ENCODE assay signal across 40 mouse cellular contexts in genomic region chr1:83156876-83157275, GRCm38 (mm10). TPM values are rescaled to one million over a fixed set of nuclear protein-coding genes. Genes with fewer than 3 reads are reported as not detected.
DNase-seq lines count a peak whose midpoint lies in the region; ATAC-seq and TF ChIP-seq lines count a peak whose summit lies in the region.
"Had no signal": no experiment of that assay in that cellular context is flagged by ENCODE, and none has a peak within 500 bp of the region (broad histone marks: within the 10 kb centered on the region; RNA-seq: fewer than 3 reads in every experiment).

No protein-coding gene starts in this region.

- intact Hi-C loops in left cerebral cortex, adult 2 months (cut with DNase I), result no loop called here

- ATAC-seq in kidney, embryonic 15.5 days (replicated peaks; ENCODE audit: low FRiP score), result no peak
- ATAC-seq: activated CD4-positive, CD25-positive, alpha-beta regulatory T cell, adult 4 months; CD4-positive, CD25-positive, alpha-beta regulatory T cell, adult 4 months; forebrain, postnatal 0 days; intestine, postnatal 0 days; midbrain, embryonic 16.5 days had no signal

- H3K4me1 ChIP-seq in kidney, embryonic 15.5 days, result no peaks in the 10 kb centered on the region; the same call in 1 of the 2 replicates
- peaks cover 0 to 2% of the 10 kb centered on the region in 2 experiments; a peak in 2 of 4 replicates for H3K4me1 ChIP-seq in CH12.LX (ENCODE audit: control insufficient read depth in 1 of 2, insufficient read depth in 2 of 2)
- H3K4me1 ChIP-seq: heart, embryonic 13.5 days; limb, embryonic 15.5 days had no signal

- no peak for TF ChIP-seq RAD21 in CH12.LX (IDR thresholded peaks at IDR 0.05; ENCODE audit: low read depth, low read length)

- no peak for TF ChIP-seq EP300 in CH12.LX (IDR thresholded peaks at IDR 0.05; ENCODE audit: low read length)

- H3K79me2 ChIP-seq in CH12.LX (replicated peaks; ENCODE audit: control insufficient read depth, extremely low read depth, insufficient read depth, poor library complexity, severe bottlenecking), result no peaks in the 10 kb centered on the region

- DNase-seq in kidney, postnatal 10 days, result peak; percentile 26
- DNase-seq in urinary bladder, postnatal 14 days (ENCODE audit: low spot score), result peak; percentile 18
- DNase-seq in urinary bladder, postnatal 4 days (ENCODE audit: low spot score in 2 of 2), result no peak
- peak; percentile 2 for DNase-seq in CH12.LX (ENCODE audit: extremely low read depth)
- peak; percentile 35 to 78 for DNase-seq in kidney, postnatal 36 days
- DNase-seq in retina, embryonic 14.5 days (ENCODE audit: low spot score), result no peak
- no peak for DNase-seq in left cerebral cortex, adult 2 months (ENCODE audit: extremely low spot score in 1 of 2, low spot score in 2 of 2)
- DNase-seq: adrenal gland, adult 8-10 months; cerebellum, adult 2 months; cerebellum, postnatal 14 days; forebrain, postnatal 0 days; gastrocnemius, postnatal 10 days; heart, postnatal 10 days; lung, postnatal 36 days; right cerebral cortex, adult 18-20 months had no signal

- no peak overlapping the region for H3K4me3 ChIP-seq in kidney, embryonic 15.5 days (replicated peaks)
- no peak overlapping the region for H3K4me3 ChIP-seq in CH12.LX (replicated peaks in 1 of 3; ENCODE audit: low read depth in 2 of 3, low read length in 2 of 3, poor library complexity in 1 of 3)
- no peak overlapping the region for H3K4me3 ChIP-seq in left cerebral cortex, adult 2 months
- H3K4me3 ChIP-seq: forebrain, embryonic 12.5 days; heart, embryonic 13.5 days; limb, embryonic 15.5 days had no signal

- no peaks in the 10 kb centered on the region for H3K27me3 ChIP-seq in kidney, embryonic 15.5 days
- H3K27me3 ChIP-seq in CH12.LX (replicated peaks), result no peaks in the 10 kb centered on the region
- H3K27me3 ChIP-seq: forebrain, embryonic 12.5 days; heart, embryonic 13.5 days; limb, embryonic 15.5 days had no signal

- H3K9me3 ChIP-seq in kidney, embryonic 15.5 days (replicated peaks), result no peaks in the 10 kb centered on the region
- H3K9me3 ChIP-seq in CH12.LX (replicated peaks; ENCODE audit: low read length), result no peaks in the 10 kb centered on the region
- H3K9me3 ChIP-seq: forebrain, embryonic 12.5 days; heart, embryonic 13.5 days; limb, embryonic 15.5 days had no signal

- in situ Hi-C loops in CH12.LX (cut with MboI; ENCODE audit: low pct_ligation_motif_present, low pct_unique_long_range_greater_than_20kb, low sequenced_read_pairs), result no loop called here

- dilution Hi-C loops in CH12.LX (cut with MboI; ENCODE audit: extremely low pct_ligation_motif_present, extremely low pct_unique_long_range_greater_than_20kb, low sequenced_read_pairs), result no loop called here

- TF ChIP-seq POLR2A in CH12.LX (IDR thresholded peaks at IDR 0.05; ENCODE audit: low read depth, low read length), result no peak

- WGBS in kidney, embryonic 15.5 days, result 75% methylated on average over 1 of the region's 1 CpGs

- no peak overlapping the region for H3K27ac ChIP-seq in kidney, embryonic 15.5 days
- H3K27ac ChIP-seq in CH12.LX (ENCODE audit: insufficient read depth, low read depth), result no peak overlapping the region
- H3K27ac ChIP-seq in left cerebral cortex, adult 2 months, result no peak overlapping the region
- H3K27ac ChIP-seq: forebrain, embryonic 12.5 days; heart, embryonic 13.5 days; hindbrain, embryonic 14.5 days; limb, embryonic 15.5 days had no signal

- no peak overlapping the region for H3K4me2 ChIP-seq in kidney, embryonic 15.5 days
- no peak overlapping the region for H3K4me2 ChIP-seq in CH12.LX (ENCODE audit: insufficient read depth, low read depth, poor library complexity, severe bottlenecking)
- H3K4me2 ChIP-seq: forebrain, embryonic 12.5 days; heart, embryonic 13.5 days; hindbrain, embryonic 14.5 days; limb, embryonic 15.5 days; midbrain, embryonic 11.5 days had no signal

- H3K36me3 ChIP-seq in kidney, embryonic 15.5 days, result no peaks in the 10 kb centered on the region
- no peaks in the 10 kb centered on the region for H3K36me3 ChIP-seq in CH12.LX (replicated peaks in 1 of 2; ENCODE audit: control insufficient read depth in 1 of 2, insufficient read depth in 1 of 2, low read length in 1 of 2)
- H3K36me3 ChIP-seq: forebrain, embryonic 12.5 days; heart, embryonic 13.5 days; limb, embryonic 15.5 days had no signal

- H3K9ac ChIP-seq in kidney, embryonic 15.5 days, result no peak overlapping the region
- H3K9ac ChIP-seq in CH12.LX (ENCODE audit: insufficient read depth, low read depth), result no peak overlapping the region
- H3K9ac ChIP-seq: forebrain, embryonic 12.5 days; forebrain, postnatal 0 days; heart, embryonic 13.5 days; hindbrain, embryonic 14.5 days; limb, embryonic 15.5 days had no signal

- no peak for TF ChIP-seq CTCF in CH12.LX (conservative IDR thresholded peaks at IDR 0.05 in 1 of 2, IDR thresholded peaks at IDR 0.05 in 1 of 2; ENCODE audit: low read depth in 2 of 2, low read length in 2 of 2)
- TF ChIP-seq CTCF in left cerebral cortex, adult 2 months (IDR thresholded peaks at IDR 0.05), result no peak

TF ChIP-seq in CH12.LX, 34 proteins besides CTCF, POLR2A, EP300 and RAD21:
- TF ChIP-seq JUND (conservative IDR thresholded peaks at IDR 0.05; ENCODE audit: low read depth, low read length) (no peak), GABPA (IDR thresholded peaks at IDR 0.05; ENCODE audit: insufficient replicate concordance, low read depth, low read length) (no peak), IRF4 (IDR thresholded peaks at IDR 0.05; ENCODE audit: low read depth, low read length) (peak; percentile 53; the same call in 1 of the 2 replicates), ZC3H11A (IDR thresholded peaks at IDR 0.05; ENCODE audit: low read depth, low read length) (no peak), UBTF (IDR thresholded peaks at IDR 0.05; ENCODE audit: low read depth, low read length) (no peak), BHLHE40 (IDR thresholded peaks at IDR 0.05; ENCODE audit: low read depth, low read length) (peak; percentile 82)

RNA-seq across cellular contexts. Expression of gene Daw1, which starts 2.7 kb away (rescaled TPM):
- 0.33 and 0.38 TPM in 2 replicates for polyA plus RNA-seq in kidney, embryonic 15.5 days (2015; fragmentation: Nextera tagmentation; extraction: Ambion mirVana)
- total RNA-seq in CH12.LX (2012; rRNA removed) (not detected in 2 replicates), CH12.LX (2014; rRNA removed) (not detected in 2 replicates)
- polyA plus RNA-seq in CH12.LX (2012; ENCODE audit: insufficient read length, low read depth), result not detected in 2 replicates
- total RNA-seq in left cerebral cortex, adult 2 months (2021), result under 1 TPM; 0.25 to 0.56 TPM
- total RNA-seq: adrenal gland, adult 8-10 months; gastrocnemius, postnatal 10 days; heart, adult 8-10 months; hematopoietic stem cell, adult 5-6 weeks; megakaryocyte, adult 5-6 weeks; neutrophil, adult 5-6 weeks had no signal
- polyA plus RNA-seq: CD4-positive, CD25-positive, alpha-beta regulatory T cell, adult 4 months; heart, embryonic 13.5 days; intestine, postnatal 0 days; limb, embryonic 15.5 days; liver, embryonic 16.5 days; neural tube, embryonic 11.5 days; spleen, adult 2 months had no signal

RNA-seq across cellular contexts. Expression of gene Ccl20, which starts 40.3 kb away (rescaled TPM):
- 0.56 and 1.2 TPM in 2 replicates for polyA plus RNA-seq in kidney, embryonic 15.5 days (2015; fragmentation: Nextera tagmentation; extraction: Ambion mirVana)
- total RNA-seq in CH12.LX (2012; rRNA removed) (0.42 and 3.4 TPM in 2 replicates), CH12.LX (2014; rRNA removed) (0.32 and 0.34 TPM in 2 replicates)
- polyA plus RNA-seq in CH12.LX (2012; ENCODE audit: insufficient read length, low read depth), result not detected in 2 replicates
- total RNA-seq in left cerebral cortex, adult 2 months (2021), result not detected
- total RNA-seq: adrenal gland, adult 8-10 months; adrenal gland, postnatal 4 days; forebrain, postnatal 0 days; gastrocnemius, postnatal 10 days; heart, adult 8-10 months; heart, postnatal 10 days; hematopoietic stem cell, adult 5-6 weeks; layer of hippocampus, adult 18-20 months; layer of hippocampus, postnatal 10 days; left cerebral cortex, adult 8-10 months; left cerebral cortex, postnatal 36 days; megakaryocyte, adult 5-6 weeks; neutrophil, adult 5-6 weeks had no signal
- polyA plus RNA-seq: cerebellum, adult 2 months; cortical plate, adult 2 months; forebrain, embryonic 12.5 days; gonadal fat pad, adult 2 months; hindbrain, embryonic 14.5 days; limb, embryonic 15.5 days; liver, embryonic 16.5 days; lung, embryonic 16.5 days; midbrain, embryonic 11.5 days; midbrain, embryonic 16.5 days; neural tube, embryonic 11.5 days; spleen, adult 2 months had no signal

Comparison
In these comparisons a context has a peak if more than half of its experiments do, and no peak if none do; other contexts are left out.
1. DNase-seq: peak in kidney, postnatal 10 days (single experiment), urinary bladder, postnatal 14 days (single experiment), CH12.LX (single experiment) and kidney, postnatal 36 days (2 of 2); none in urinary bladder, postnatal 4 days (0 of 2), retina, embryonic 14.5 days (single experiment) and left cerebral cortex, adult 2 months (0 of 2).